Mouse (Mus musculus) intestine, embryonic 14.5 days (tissue): ENCODE measurements at regions not wholly inside any gene's neighbourhood (a gene's known extent, or its start where the extent isn't known, plus 50 kb on each side); places are given as distances from the start of the nearest gene placed in this dataset.
A peak's percentile ranks its signal among the peaks of the same experiment; 100 is the strongest.

ENCODE experiments used
- ATAC-seq: fragments of 200-750 bp; cut with Nextera tagmentation; replicated peaks from 2 replicates; pipeline ENCODE4 v1.8.0; 2017; ENCODE audit warnings: low read depth, moderate number of reproducible peaks, moderate TSS enrichment, moderate library complexity; ENCODE audit not compliant: low FRiP score, low TSS enrichment
- DNase-seq: peaks from one replicate; pipeline ENCODE4 v3.0.0-alpha.2; 2018; ENCODE audit warnings: low spot score
- H3K27ac ChIP-seq: fragments of 300-500 bp; sonication (generic); 2 replicates; pipeline ENCODE4 v1.5.1; 2014; ENCODE audit warnings: low read depth, mild to moderate bottlenecking, control low read depth
- H3K27me3 ChIP-seq: fragments of 300-500 bp; sonication (generic); replicated peaks from 2 replicates; pipeline ENCODE4 v1.6.1; 2014; ENCODE audit warnings: low read length, control low read depth; ENCODE audit not compliant: control insufficient read depth, insufficient read depth
- H3K36me3 ChIP-seq: fragments of 300-500 bp; sonication (generic); 2 replicates; pipeline ENCODE4 v1.6.1; 2014; ENCODE audit warnings: low read length, control low read depth; ENCODE audit not compliant: control insufficient read depth, insufficient read depth
- H3K4me1 ChIP-seq: fragments of 300-500 bp; sonication (generic); replicated peaks from 2 replicates; pipeline ENCODE4 v1.6.1; 2014; ENCODE audit warnings: low read length, control low read depth, mixed read lengths; ENCODE audit not compliant: control insufficient read depth, insufficient read depth
- H3K4me2 ChIP-seq: fragments of 300-500 bp; sonication (generic); 2 replicates; pipeline ENCODE4 v1.6.1; 2014; ENCODE audit warnings: low read length
- H3K4me3 ChIP-seq: fragments of 300-500 bp; sonication (generic); 2 replicates; pipeline ENCODE4 v1.5.1; 2014; ENCODE audit warnings: low read depth, low read length, control low read depth, mixed read lengths
- H3K9ac ChIP-seq: fragments of 300-500 bp; sonication (generic); 2 replicates; pipeline ENCODE4 v1.6.1; 2014; ENCODE audit warnings: mild to moderate bottlenecking, low read length
- H3K9me3 ChIP-seq: fragments of 300-500 bp; sonication (generic); 2 replicates; pipeline ENCODE4 v1.6.1; 2016; ENCODE audit warnings: low read length, control low read depth; ENCODE audit not compliant: control insufficient read depth
- WGBS: fragments of 180-500 bp; shearing (Covaris S2); extraction: QIAGEN DNeasy Blood & Tissue Kit; methylation state at CpG from one replicate; pipeline ENCODE4 v1.1.7; 2014; 5-methylcytosine and 5-hydroxymethylcytosine counted together

- ATAC-seq = no peak
- DNase-seq = peak; percentile 48
- no peak overlapping the region for H3K9ac ChIP-seq
- 68% methylated on average over 3 of the region's 3 CpGs for WGBS
- H3K36me3 ChIP-seq = no peaks in the 10 kb centered on the region
- H3K27ac ChIP-seq = no peak overlapping the region
- no peaks in the 10 kb centered on the region for H3K4me1 ChIP-seq
- H3K4me3 ChIP-seq = no peak overlapping the region
- H3K4me2 ChIP-seq = no peak overlapping the region
- no peaks in the 10 kb centered on the region for H3K9me3 ChIP-seq
- no peaks in the 10 kb centered on the region for H3K27me3 ChIP-seq
Measured at GRCm38 (mm10) chr14:28626951-28627350, 122.4 kb downstream of the Wnt5a start.

- no peak overlapping the region for H3K27ac ChIP-seq
- ATAC-seq = no peak
- H3K4me2 ChIP-seq = no peak overlapping the region
Measured at GRCm38 (mm10) chr14:28635175-28635574, 130.6 kb downstream of the Wnt5a start.

DNA sequence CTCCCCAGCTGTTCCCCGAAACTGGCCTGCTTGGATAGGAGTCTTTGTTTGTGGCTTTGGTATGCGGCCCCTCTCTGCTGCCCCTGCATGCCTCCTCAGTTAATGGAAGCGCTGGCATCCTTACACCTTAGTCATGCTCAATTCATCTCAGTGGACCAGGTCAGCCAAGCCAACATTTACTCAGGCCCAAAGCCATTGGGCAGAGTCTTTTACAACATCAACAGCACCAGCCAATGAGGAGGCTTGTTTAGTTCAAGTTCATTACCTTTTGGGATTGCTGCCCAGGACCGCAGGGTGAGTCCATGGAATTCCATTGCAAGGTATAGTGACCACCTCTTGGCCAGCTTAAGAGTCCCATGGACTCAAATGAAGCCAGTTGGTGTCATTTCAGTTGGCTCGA lies 134.5 kb downstream of the Wnt5a start:
- Histone ChIP-seq H3K27ac (no peak overlapping the region), H3K4me2 (no peak overlapping the region), H3K9me3 (no peaks in the 10 kb centered on the region), H3K36me3 (no peaks in the 10 kb centered on the region), H3K27me3 (no peaks in the 10 kb centered on the region), H3K4me1 (no peaks in the 10 kb centered on the region), H3K9ac (no peak overlapping the region), H3K4me3 (no peak overlapping the region)
- ATAC-seq (no peak), DNase-seq (no peak)
- 74% methylated on average over 5 of the region's 5 CpGs for WGBS

More at GRCm38 (mm10) chr14:28635175-28635574, 130.6 kb downstream of the Wnt5a start:
- H3K9ac ChIP-seq = no peak overlapping the region
- no peak overlapping the region for H3K4me3 ChIP-seq
- DNase-seq = no peak
- no peaks in the 10 kb centered on the region for H3K9me3 ChIP-seq
- H3K27me3 ChIP-seq = no peaks in the 10 kb centered on the region
- H3K4me1 ChIP-seq = no peaks in the 10 kb centered on the region
- H3K36me3 ChIP-seq = no peaks in the 10 kb centered on the region

GRCm38 (mm10) chr14:28645807-28646206 lies 141.3 kb downstream of the Wnt5a start:
- Histone ChIP-seq H3K27me3 (no peaks in the 10 kb centered on the region), H3K4me2 (no peak overlapping the region), H3K27ac (no peak overlapping the region), H3K9ac (no peak overlapping the region), H3K36me3 (no peaks in the 10 kb centered on the region), H3K4me1 (no peaks in the 10 kb centered on the region), H3K4me3 (no peak overlapping the region), H3K9me3 (no peaks in the 10 kb centered on the region)
- DNase-seq (peak; percentile 43), ATAC-seq (no peak)
- 65% methylated on average over 2 of the region's 2 CpGs for WGBS

DNA sequence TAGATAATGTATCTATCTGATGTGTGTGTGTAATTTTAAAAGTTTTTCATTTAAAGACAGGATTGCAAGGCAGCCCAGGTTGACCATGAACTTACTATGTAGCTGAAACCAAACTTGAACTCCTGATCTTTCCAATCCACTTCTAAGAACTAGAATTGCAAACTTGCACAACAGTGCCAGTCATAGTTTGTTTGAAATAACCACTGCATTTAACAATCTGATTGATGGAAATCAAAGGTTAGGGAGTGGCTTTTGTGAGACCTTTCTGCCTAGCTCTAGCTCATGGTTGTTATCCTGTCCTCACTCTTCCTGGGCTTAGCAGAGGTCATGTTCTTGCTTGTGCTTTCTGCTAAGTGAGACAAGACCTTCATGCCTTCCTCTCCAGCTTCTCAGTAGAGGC lies 144.9 kb downstream of the Wnt5a start:
- no peak for ATAC-seq
- Histone ChIP-seq H3K9me3 (no peaks in the 10 kb centered on the region), H3K9ac (no peak overlapping the region), H3K27ac (no peak overlapping the region), H3K36me3 (no peaks in the 10 kb centered on the region), H3K27me3 (no peaks in the 10 kb centered on the region), H3K4me1 (no peaks in the 10 kb centered on the region), H3K4me2 (no peak overlapping the region), H3K4me3 (no peak overlapping the region)
- DNase-seq = no peak

GRCm38 (mm10) chr14:28653059-28653930 lies 148.7 kb downstream of the Wnt5a start:
- no peaks in the 10 kb centered on the region for H3K27me3 ChIP-seq
- no peaks in the 10 kb centered on the region for H3K9me3 ChIP-seq
- ATAC-seq = no peak
- H3K9ac ChIP-seq = no peak overlapping the region
- H3K36me3 ChIP-seq = no peaks in the 10 kb centered on the region
- WGBS = 67% methylated on average over 10 of the region's 10 CpGs
- H3K4me1 ChIP-seq = no peaks in the 10 kb centered on the region
- no peak for DNase-seq
- no peak overlapping the region for H3K4me2 ChIP-seq
- H3K4me3 ChIP-seq = no peak overlapping the region
- no peak overlapping the region for H3K27ac ChIP-seq

DNA sequence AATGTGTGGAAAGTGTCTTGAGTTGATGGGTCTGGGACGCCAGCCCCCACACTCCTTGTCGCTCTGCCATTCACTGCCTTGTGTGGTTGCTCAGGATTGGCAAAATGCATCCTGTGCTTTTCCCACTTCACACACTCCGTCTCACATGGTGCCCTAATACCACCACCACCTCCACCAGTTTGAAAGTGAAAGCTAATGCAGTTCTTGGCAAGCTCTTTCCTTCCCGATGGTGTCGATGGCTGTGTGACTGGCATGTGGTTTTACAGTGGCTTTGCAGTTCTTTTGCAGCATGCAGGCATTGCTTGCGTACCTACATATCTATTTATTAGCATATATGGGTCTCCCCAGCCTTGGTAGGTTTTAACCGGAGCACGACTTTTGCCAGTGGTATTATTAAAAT lies 152.7 kb downstream of the Wnt5a start:
- Histone ChIP-seq H3K27me3 (no peaks in the 10 kb centered on the region), H3K4me2 (no peak overlapping the region), H3K36me3 (no peaks in the 10 kb centered on the region), H3K9me3 (no peaks in the 10 kb centered on the region), H3K4me1 (no peaks in the 10 kb centered on the region), H3K4me3 (no peak overlapping the region), H3K27ac (no peak overlapping the region), H3K9ac (no peak overlapping the region)
- no peak for DNase-seq
- no peak for ATAC-seq
- 83% methylated on average over 8 of the region's 8 CpGs for WGBS

DNA sequence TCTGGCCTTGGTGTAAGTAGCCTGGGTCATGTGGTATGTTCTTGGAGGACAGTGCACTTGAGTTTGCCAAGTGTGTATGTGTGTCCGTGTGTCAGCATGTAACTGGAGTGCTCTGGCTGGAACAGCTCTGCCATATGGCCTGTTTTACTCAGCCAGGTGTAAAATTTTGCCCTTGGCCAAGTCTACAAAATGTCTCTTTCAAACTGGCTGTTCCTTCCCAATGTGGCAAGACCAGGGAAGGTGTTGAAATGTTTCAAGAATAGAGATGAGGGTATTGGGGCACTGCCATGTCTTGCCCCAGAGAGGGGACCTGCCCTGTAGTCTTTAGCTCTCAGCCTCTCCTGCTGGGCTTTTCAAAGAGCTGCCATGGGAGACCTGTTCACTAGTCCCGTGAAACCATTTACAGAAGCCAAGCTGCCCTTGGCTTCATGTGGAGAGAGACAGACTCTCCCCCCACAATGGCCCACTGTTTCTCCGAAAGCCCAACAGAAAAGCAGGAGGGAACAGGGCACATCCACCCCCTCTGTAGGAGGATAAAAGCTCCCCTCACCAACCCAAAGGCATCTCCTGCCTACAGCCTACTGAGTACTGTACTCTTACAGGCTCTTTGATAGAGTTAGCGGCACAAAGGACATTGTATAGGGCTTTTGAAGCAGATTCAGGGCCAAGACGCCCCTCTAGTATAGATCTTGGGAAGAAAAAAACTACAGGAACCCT lies 156.5 kb downstream of the Wnt5a start:
- Histone ChIP-seq H3K27me3 (no peaks in the 10 kb centered on the region), H3K4me2 (no peak overlapping the region), H3K36me3 (no peaks in the 10 kb centered on the region), H3K9me3 (no peaks in the 10 kb centered on the region), H3K4me3 (no peak overlapping the region), H3K27ac (no peak overlapping the region), H3K4me1 (peaks cover 4% of the 10 kb centered on the region), H3K9ac (no peak overlapping the region)
- peak; percentile 31 for DNase-seq
- no peak for ATAC-seq
- 80% methylated on average over 5 of the region's 5 CpGs for WGBS

DNA sequence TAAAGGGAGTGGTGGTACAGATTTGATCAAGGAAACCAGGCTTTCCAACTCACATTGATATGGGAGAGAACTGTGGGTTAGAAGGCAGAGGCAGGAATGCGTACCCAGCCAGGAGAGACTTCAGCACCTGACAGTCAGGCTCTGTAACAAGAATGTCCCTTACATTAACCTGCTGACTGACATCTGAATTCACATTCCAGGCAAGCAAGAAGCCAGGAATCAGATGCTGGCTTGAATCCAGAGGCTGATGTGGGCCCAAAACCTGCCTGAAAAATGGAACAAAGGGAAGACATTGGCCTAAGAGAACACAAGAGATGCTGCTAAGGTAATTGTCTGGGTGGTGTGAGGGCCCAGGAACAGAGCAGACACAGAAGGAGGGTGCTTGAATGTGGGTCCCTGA lies 158.8 kb downstream of the Wnt5a start:
- Histone ChIP-seq H3K27ac (no peak overlapping the region), H3K36me3 (no peaks in the 10 kb centered on the region), H3K9me3 (no peaks in the 10 kb centered on the region), H3K4me2 (no peak overlapping the region), H3K4me3 (no peak overlapping the region), H3K27me3 (no peaks in the 10 kb centered on the region), H3K9ac (no peak overlapping the region), H3K4me1 (peaks cover 4% of the 10 kb centered on the region)
- DNase-seq (no peak), ATAC-seq (no peak)
- 81% methylated on average over 1 of the region's 1 CpGs for WGBS
